8 mouse cellular contexts compared by ENCODE assay signal in the genomic region with DNA sequence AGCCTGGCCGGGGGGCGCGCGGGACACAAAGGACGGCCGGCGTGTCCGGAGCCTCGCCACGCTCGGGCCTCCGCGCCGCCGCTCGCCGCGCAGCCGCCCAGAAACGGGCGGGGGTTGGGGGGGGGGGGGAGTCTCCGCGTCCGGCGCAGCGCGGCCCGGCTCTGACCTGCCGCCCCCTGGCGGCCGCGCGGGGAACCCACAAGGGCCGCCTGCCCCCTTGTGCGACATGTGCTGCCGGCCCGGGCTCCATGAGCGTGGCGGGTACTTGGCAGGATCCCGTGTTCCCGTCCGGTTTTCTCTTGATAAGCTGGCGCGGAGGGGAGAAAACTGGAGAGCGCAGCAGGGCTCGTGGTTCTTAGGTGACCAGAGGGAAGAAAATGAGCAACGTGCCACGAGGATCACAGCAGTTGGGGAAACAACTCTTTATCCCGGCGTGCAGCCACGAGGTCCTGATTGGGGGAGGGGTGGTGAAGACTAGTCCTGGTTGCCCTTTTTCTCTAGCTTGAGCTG. TPM values are rescaled to one million over a fixed set of nuclear protein-coding genes. Genes with fewer than 3 reads are reported as not detected.
DNase-seq lines count a peak whose midpoint lies in the region; ATAC-seq lines count a peak whose summit lies in the region.

No protein-coding gene starts in this region.

- peak; percentile 85 to 87 for DNase-seq in adrenal gland, adult 18-20 months (ENCODE audit: low spot score in 2 of 2)
- peak; percentile 92 for DNase-seq in embryo, embryonic 11 days
- peak; percentile 86 for DNase-seq in gastrocnemius, postnatal 25 days
- DNase-seq in left cerebral cortex, postnatal 14 days (ENCODE audit: low spot score in 2 of 2), result peak; percentile 83 to 85
- peak; percentile 83 for DNase-seq in right cerebral cortex, postnatal 14 days
- DNase-seq in urinary bladder, postnatal 25 days (ENCODE audit: low spot score), result peak; percentile 82

- intact Hi-C loops in left cerebral cortex, postnatal 14 days (cut with DNase I), result no loop called here

- peaks cover 9% of the 10 kb centered on the region for H3K36me3 ChIP-seq in intestine, embryonic 15.5 days

- 0 out of 2 replicates have a peak, but pooled peaks cover 4% of the 10 kb centered on the region for H3K4me1 ChIP-seq in intestine, embryonic 15.5 days (replicated peaks)

- peak overlapping the region; percentile 91 for H3K4me3 ChIP-seq in intestine, embryonic 15.5 days (replicated peaks)

- no peaks in the 10 kb centered on the region for H3K27me3 ChIP-seq in intestine, embryonic 15.5 days (replicated peaks)

- no peaks in the 10 kb centered on the region for H3K9me3 ChIP-seq in intestine, embryonic 15.5 days

- H3K27ac ChIP-seq in intestine, embryonic 15.5 days, result peak overlapping the region; percentile 92

- H3K4me2 ChIP-seq in intestine, embryonic 15.5 days (replicated peaks), result peak overlapping the region; percentile 72

- WGBS in intestine, embryonic 15.5 days, result 0% methylated on average over 44 of the region's 51 CpGs

- peak overlapping the region; percentile 95 for H3K9ac ChIP-seq in intestine, embryonic 15.5 days

- peak; percentile 79 for ATAC-seq in intestine, embryonic 15.5 days
- ATAC-seq in megakaryocyte-erythroid progenitor cell, adult 5-6 weeks (replicated peaks; ENCODE audit: low FRiP score, low TSS enrichment, poor library complexity, severe bottlenecking), result peak; percentile 56

RNA-seq across cellular contexts. Expression of a gene that starts 49.9 kb away (rescaled TPM):
- under 1 TPM in 1 of 2 experiments, not detected in 1; 0.99 TPM for total RNA-seq in adrenal gland, adult 18-20 months (2021)
- total RNA-seq in gastrocnemius, postnatal 25 days (2021), result not detected
- polyA plus RNA-seq in intestine, embryonic 15.5 days (2015; fragmentation: Nextera tagmentation; extraction: Ambion mirVana), result 0.15 and 0.18 TPM in 2 replicates
- total RNA-seq in left cerebral cortex, postnatal 14 days (2021), result 10 to 100 TPM; 34.5 to 37.6 TPM
- total RNA-seq in megakaryocyte-erythroid progenitor cell, adult 5-6 weeks (2014; fragmentation: Nextera tagmentation), result not detected in 2 replicates
- 0.15 and 1.3 TPM in 2 replicates for total RNA-seq in megakaryocyte-erythroid progenitor cell, adult 5-6 weeks (2017)

Comparison
In these comparisons a context has a peak if more than half of its experiments do, and no peak if none do; other contexts are left out.
1. Peak in every context shown above with its lines: DNase-seq, ATAC-seq, H3K4me3 ChIP-seq and H3K27ac ChIP-seq.
2. RNA of a gene that starts 49.9 kb away (total RNA-seq): 34.5 to 37.6 TPM in left cerebral cortex, postnatal 14 days; 0.15 to 1.3 TPM in megakaryocyte-erythroid progenitor cell, adult 5-6 weeks, 0.99 TPM in adrenal gland, adult 18-20 months and not detected in gastrocnemius, postnatal 25 days; every median in the first group is over 10 times any median in the second.